Mouse (Mus musculus): Measurements from ENCODE around the gene Hsp90b1. TPM values are rescaled to one million over a fixed set of nuclear protein-coding genes. Genes with fewer than 3 reads are reported as not detected.
"Not testable (repeated sequence)": the region's sequence is repeated elsewhere in the genome, so short reads cannot be mapped to it uniquely, and the experiment has no call there.

The Hsp90b1 gene
- polyA plus RNA-seq, 1 experiment: 38.1 TPM

DNA sequence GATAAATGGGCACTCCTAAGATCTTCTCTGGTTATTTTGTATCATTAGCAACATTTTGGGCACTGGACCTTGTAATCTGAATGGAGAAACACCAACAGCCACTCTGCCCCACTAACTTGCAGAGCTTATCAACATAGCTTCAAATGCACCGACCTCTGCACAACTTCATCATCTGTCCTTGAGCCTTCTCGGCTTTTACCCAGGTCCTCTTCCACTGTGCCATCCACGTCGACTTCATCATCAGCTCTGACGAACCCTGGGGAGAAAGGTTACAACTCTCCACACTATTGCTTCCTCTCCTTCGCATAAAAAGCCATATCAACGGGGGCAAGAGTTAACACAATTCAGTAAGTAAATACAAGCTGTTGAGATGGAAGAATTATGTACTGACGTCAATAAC lies 1.2 kb downstream of the Hsp90b1 start:
- Histone ChIP-seq H3K27me3 (ENCODE audit: control insufficient read depth, insufficient read depth, low read length) (no peaks in the 10 kb centered on the region), H3K27ac (ENCODE audit: control insufficient read depth, insufficient read depth, low read length) (no peak overlapping the region), H3K36me3 (ENCODE audit: control insufficient read depth, insufficient read depth, low read length) (peaks cover 35% of the 10 kb centered on the region), H3K4me3 (ENCODE audit: control insufficient read depth, insufficient read depth, low read length) (peak overlapping the region; percentile 60), H3K4me1 (replicated peaks; ENCODE audit: control insufficient read depth, insufficient read depth, low read length) (peaks cover 11% of the 10 kb centered on the region)
- no peak for DNase-seq
- TF ChIP-seq POLR2A (IDR thresholded peaks at IDR 0.05; ENCODE audit: control insufficient read depth, extremely low read depth, insufficient read depth, low read length, poor library complexity): no peak
- TF ChIP-seq CTCF (IDR thresholded peaks at IDR 0.05; ENCODE audit: borderline replicate concordance, control insufficient read depth, extremely low read depth, insufficient read depth, low read length, poor library complexity): no peak
- 2% methylated on average over 8 of the region's 8 CpGs for WGBS

DNA sequence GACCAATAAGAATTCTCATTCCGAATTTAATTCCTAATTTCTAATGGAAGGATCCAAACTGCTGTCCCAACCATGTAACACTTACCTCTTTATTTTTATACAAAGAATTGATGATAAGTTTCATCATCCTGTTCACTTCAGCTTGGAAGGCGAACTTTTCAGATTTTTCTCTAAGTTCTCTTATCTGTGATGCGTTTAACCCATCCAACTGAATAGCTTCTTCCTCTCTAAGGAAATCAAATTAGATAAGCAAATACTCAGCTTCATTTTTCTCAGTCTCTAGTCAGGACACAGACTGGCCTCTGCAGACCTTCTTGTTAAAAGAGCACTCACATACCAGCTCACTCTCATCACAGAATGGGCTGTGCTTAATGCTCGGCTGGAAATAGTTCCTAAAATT lies 1.9 kb downstream of the Hsp90b1 start:
- Histone ChIP-seq H3K4me3 (ENCODE audit: control insufficient read depth, insufficient read depth, low read length) (no peak overlapping the region), H3K27me3 (ENCODE audit: control insufficient read depth, insufficient read depth, low read length) (no peaks in the 10 kb centered on the region), H3K36me3 (ENCODE audit: control insufficient read depth, insufficient read depth, low read length) (peaks cover 42% of the 10 kb centered on the region), H3K27ac (ENCODE audit: control insufficient read depth, insufficient read depth, low read length) (no peak overlapping the region), H3K4me1 (replicated peaks; ENCODE audit: control insufficient read depth, insufficient read depth, low read length) (peaks cover 11% of the 10 kb centered on the region)
- DNase-seq: no peak
- 89% methylated on average over 4 of the region's 4 CpGs for WGBS
- TF ChIP-seq POLR2A (IDR thresholded peaks at IDR 0.05; ENCODE audit: control insufficient read depth, extremely low read depth, insufficient read depth, low read length, poor library complexity): no peak
- no peak for TF ChIP-seq CTCF (IDR thresholded peaks at IDR 0.05; ENCODE audit: borderline replicate concordance, control insufficient read depth, extremely low read depth, insufficient read depth, low read length, poor library complexity)

DNA sequence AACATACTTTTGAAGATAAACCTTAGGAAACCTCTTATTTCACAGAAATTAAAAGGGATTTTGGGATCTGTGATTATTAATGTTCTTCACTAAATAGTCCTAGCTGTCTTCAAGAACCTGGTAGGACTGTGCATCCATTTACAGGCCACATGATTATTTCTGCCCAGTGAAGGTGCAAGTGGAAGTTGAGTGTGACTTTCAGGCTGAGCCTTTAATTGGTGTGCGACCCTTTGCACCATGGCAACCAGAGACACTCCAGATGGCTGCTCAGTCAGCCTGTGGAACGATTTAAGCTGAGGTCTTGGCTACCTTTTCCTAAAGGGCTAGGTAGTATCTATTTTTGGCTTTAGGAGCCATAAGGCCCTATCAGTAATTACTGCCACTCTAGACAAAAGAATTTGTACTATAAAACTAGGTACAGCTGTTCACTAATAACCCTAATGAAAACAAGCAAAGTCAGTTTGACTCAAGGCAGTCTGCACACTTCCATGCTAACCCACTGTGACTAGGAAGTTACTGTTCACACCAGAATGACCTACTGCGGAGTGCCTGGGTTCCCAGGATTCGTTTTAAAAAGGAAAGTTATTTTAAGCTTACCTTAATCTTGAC lies 2.9 kb downstream of the Hsp90b1 start:
- Histone ChIP-seq H3K4me3 (ENCODE audit: control insufficient read depth, insufficient read depth, low read length) (no peak overlapping the region), H3K4me1 (replicated peaks; ENCODE audit: control insufficient read depth, insufficient read depth, low read length) (peaks cover 11% of the 10 kb centered on the region), H3K36me3 (ENCODE audit: control insufficient read depth, insufficient read depth, low read length) (peaks cover 52% of the 10 kb centered on the region), H3K27ac (ENCODE audit: control insufficient read depth, insufficient read depth, low read length) (no peak overlapping the region), H3K27me3 (ENCODE audit: control insufficient read depth, insufficient read depth, low read length) (no peaks in the 10 kb centered on the region)
- 88% methylated on average over 4 of the region's 4 CpGs for WGBS
- TF ChIP-seq POLR2A (IDR thresholded peaks at IDR 0.05; ENCODE audit: control insufficient read depth, extremely low read depth, insufficient read depth, low read length, poor library complexity): no peak
- TF ChIP-seq CTCF (IDR thresholded peaks at IDR 0.05; ENCODE audit: borderline replicate concordance, control insufficient read depth, extremely low read depth, insufficient read depth, low read length, poor library complexity): no peak
- DNase-seq: no peak

DNA sequence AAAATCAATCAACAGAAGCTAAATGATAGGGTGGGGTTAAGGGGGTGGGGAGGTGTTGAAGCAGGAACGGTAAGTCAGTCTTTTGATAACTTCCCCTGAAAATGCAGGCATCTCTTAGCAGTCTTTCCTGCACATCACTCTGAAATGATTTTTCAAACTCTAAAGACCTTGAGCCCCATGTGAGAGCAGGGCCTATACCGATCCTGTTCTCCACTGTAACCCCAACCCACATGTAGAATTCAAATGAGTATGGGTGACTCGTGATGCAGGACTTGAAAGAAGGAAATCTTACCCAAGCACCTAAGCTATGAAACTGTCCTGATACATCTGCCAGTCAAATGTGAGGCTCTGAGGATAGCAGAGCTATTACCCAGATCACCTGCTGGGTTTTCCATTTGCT lies 4.3 kb downstream of the Hsp90b1 start:
- H3K36me3 ChIP-seq (ENCODE audit: control insufficient read depth, insufficient read depth, low read length): peaks cover 60% of the 10 kb centered on the region
- H3K4me3 ChIP-seq (ENCODE audit: control insufficient read depth, insufficient read depth, low read length): no peak overlapping the region
- no peaks in the 10 kb centered on the region for H3K27me3 ChIP-seq (ENCODE audit: control insufficient read depth, insufficient read depth, low read length)
- TF ChIP-seq CTCF (IDR thresholded peaks at IDR 0.05; ENCODE audit: borderline replicate concordance, control insufficient read depth, extremely low read depth, insufficient read depth, low read length, poor library complexity) (no peak), POLR2A (IDR thresholded peaks at IDR 0.05; ENCODE audit: control insufficient read depth, extremely low read depth, insufficient read depth, low read length, poor library complexity) (no peak)
- H3K27ac ChIP-seq (ENCODE audit: control insufficient read depth, insufficient read depth, low read length): no peak overlapping the region
- peaks cover 9% of the 10 kb centered on the region for H3K4me1 ChIP-seq (replicated peaks; ENCODE audit: control insufficient read depth, insufficient read depth, low read length)
- DNase-seq: no peak
- WGBS: 68% methylated on average over 3 of the region's 3 CpGs

DNA sequence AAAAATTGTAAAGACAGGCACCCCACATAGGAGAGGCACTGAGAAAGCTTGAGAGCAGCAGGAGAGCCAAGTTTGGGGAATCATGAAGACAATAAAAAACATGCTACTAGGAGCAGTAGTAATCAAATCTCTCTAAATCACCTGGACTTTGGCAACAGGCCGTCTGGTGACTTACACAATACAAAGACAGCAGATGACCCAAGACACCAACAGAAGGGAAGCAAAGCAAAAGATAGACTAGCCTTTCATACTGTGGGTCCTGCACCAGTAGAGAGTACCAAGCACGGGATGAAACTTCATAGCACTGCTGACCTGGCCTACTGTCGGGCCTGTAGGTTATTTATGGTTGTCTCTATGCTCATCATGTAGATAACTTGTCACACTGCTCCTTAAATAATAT lies 5.1 kb downstream of the Hsp90b1 start:
- no peak for DNase-seq
- H3K36me3 ChIP-seq (ENCODE audit: control insufficient read depth, insufficient read depth, low read length): peaks cover 67% of the 10 kb centered on the region
- H3K4me1 ChIP-seq (replicated peaks; ENCODE audit: control insufficient read depth, insufficient read depth, low read length): peaks cover 9% of the 10 kb centered on the region
- WGBS: 91% methylated on average over 3 of the region's 3 CpGs
- TF ChIP-seq CTCF (IDR thresholded peaks at IDR 0.05; ENCODE audit: borderline replicate concordance, control insufficient read depth, extremely low read depth, insufficient read depth, low read length, poor library complexity): no peak
- TF ChIP-seq POLR2A (IDR thresholded peaks at IDR 0.05; ENCODE audit: control insufficient read depth, extremely low read depth, insufficient read depth, low read length, poor library complexity): no peak
- H3K27ac ChIP-seq (ENCODE audit: control insufficient read depth, insufficient read depth, low read length): no peak overlapping the region
- H3K4me3 ChIP-seq (ENCODE audit: control insufficient read depth, insufficient read depth, low read length): no peak overlapping the region
- no peaks in the 10 kb centered on the region for H3K27me3 ChIP-seq (ENCODE audit: control insufficient read depth, insufficient read depth, low read length)

DNA sequence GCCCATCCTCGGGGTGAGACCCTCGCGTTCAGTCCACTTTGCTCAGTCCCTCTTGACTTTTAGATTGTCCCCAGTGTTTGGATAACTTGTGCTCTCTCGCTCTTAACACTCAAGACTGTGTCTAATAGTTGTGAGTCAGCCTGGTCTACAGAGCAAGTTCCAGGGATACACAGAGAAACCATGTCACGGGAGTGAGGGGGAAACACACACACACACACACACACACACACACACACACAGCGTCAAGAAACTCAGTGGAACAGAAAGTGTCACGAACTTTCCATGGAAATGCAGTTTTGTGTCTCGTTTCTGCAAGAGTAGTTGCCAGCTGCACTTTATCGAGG lies 19.3 kb downstream of the Hsp90b1 start:
- H3K27ac ChIP-seq (ENCODE audit: control insufficient read depth, insufficient read depth, low read length); H3K4me1 ChIP-seq (replicated peaks; ENCODE audit: control insufficient read depth, insufficient read depth, low read length); DNase-seq; H3K27me3 ChIP-seq (ENCODE audit: control insufficient read depth, insufficient read depth, low read length); H3K36me3 ChIP-seq (ENCODE audit: control insufficient read depth, insufficient read depth, low read length): not testable (repeated sequence)
- peak overlapping the region; percentile 76 for H3K4me3 ChIP-seq (ENCODE audit: control insufficient read depth, insufficient read depth, low read length)
- WGBS: 13% methylated on average over 9 of the region's 9 CpGs

Data from thymus, adult 2 months (tissue).